Mouse (Mus musculus) spleen, postnatal 0 days (tissue): ENCODE measurements around the gene Magea8. TPM values are rescaled to one million over a fixed set of nuclear protein-coding genes. Genes with fewer than 3 reads are reported as not detected.

ENCODE experiments used
- polyA plus RNA-seq: library from polyadenylated mRNA; unstranded; fragments of >200 nt; fragmentation: Nextera tagmentation; extraction: Ambion mirVana; gene quantifications from 2 replicates; pipeline ENCODE4 v1.2.1, GENCODE M21; 2015

Gene Magea8
- polyA plus RNA-seq, result not detected in 2 replicates

GRCm38 (mm10) chrX:154995750-154996149 lies at the start of gene Magea8:
Gene Magea8 (minus strand): TSS chrX:154995850.

DNA sequence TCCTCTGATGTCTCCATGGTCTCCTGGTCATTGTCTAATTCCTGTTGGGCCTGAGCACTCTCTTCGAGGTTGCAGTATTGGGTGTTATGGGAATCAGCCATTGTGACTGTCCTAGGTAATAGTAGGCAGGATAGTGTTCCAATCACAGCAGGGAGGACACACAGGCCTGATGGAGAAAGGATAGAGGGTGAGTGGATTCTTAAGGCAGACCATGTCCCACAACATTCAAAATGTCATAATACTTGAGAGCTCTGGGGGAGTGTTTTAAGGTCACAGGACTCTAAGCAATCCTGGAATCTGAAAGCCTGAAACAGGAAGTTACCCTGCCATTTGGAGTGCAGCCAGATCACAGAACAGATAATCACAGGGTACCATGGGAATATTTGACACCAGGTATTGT lies 46.2 kb downstream of the Magea8 start, which contains the start of gene Magea3:
TSS of gene Magea3 (minus strand) at position 101 of the 400 bp plus-strand sequence.

GRCm38 (mm10) chrX:154935887-154936286 lies 59.8 kb downstream of the Magea8 start, which contains the start of gene Magea6:
Gene Magea6 (minus strand): TSS chrX:154935987.

Other genes with a start within 250 kb of the Magea8 start
- gene Cldn34b1, start 105.6 kb downstream of the Magea8 start, polyA plus RNA-seq, result not detected in 2 replicates
- not detected in 2 replicates for gene Magea6, start 59.9 kb downstream of the Magea8 start, polyA plus RNA-seq
- gene Magea3, start 46.3 kb downstream of the Magea8 start, polyA plus RNA-seq, result not detected in 2 replicates
- not detected in 2 replicates for gene Magea5, start 67.3 kb upstream of the Magea8 start, polyA plus RNA-seq
- gene Magea1, start 93.9 kb upstream of the Magea8 start, polyA plus RNA-seq, result not detected in 2 replicates
- gene Magea2, start 97.8 kb upstream of the Magea8 start, polyA plus RNA-seq, result not detected in 2 replicates
- not detected in 2 replicates for gene Cldn34b2, start 132.6 kb upstream of the Magea8 start, polyA plus RNA-seq
- gene Sat1, start 220.6 kb upstream of the Magea8 start, polyA plus RNA-seq, result 209 and 264 TPM in 2 replicates